Mouse (Mus musculus): ENCODE data around the gene Macrod2. TPM values are rescaled to one million over a fixed set of nuclear protein-coding genes. Genes with fewer than 3 reads are reported as not detected.

The Macrod2 gene
- polyA plus RNA-seq, 1 experiment from 2014 or later: 19.9 TPM

GRCm38 (mm10) chr2:142433126-142433525 is 2038.0 kb downstream of the Macrod2 start:
- Histone ChIP-seq H3K4me2 (no peak overlapping the region), H3K4me1 (replicated peaks; ENCODE audit: control insufficient read depth, insufficient read depth, low read length) (no peaks in the 10 kb centered on the region), H3K36me3 (ENCODE audit: control insufficient read depth, insufficient read depth, low read length) (no peaks in the 10 kb centered on the region), H3K27me3 (replicated peaks; ENCODE audit: control insufficient read depth, insufficient read depth, low read length) (no peaks in the 10 kb centered on the region), H3K9ac (ENCODE audit: low read depth, low read length) (no peak overlapping the region), H3K9me3 (ENCODE audit: control insufficient read depth, low read length) (no peaks in the 10 kb centered on the region), H3K27ac (ENCODE audit: low read depth, low read length) (no peak overlapping the region), H3K4me3 (ENCODE audit: low read depth, low read length) (no peak overlapping the region)
- DNase-seq (ENCODE audit: low spot score): no peak
- 83% methylated on average over 7 of the region's 7 CpGs for WGBS
- no peak for ATAC-seq (replicated peaks; ENCODE audit: low FRiP score)

- no peaks in the 10 kb centered on the region for H3K36me3 ChIP-seq (ENCODE audit: control insufficient read depth, insufficient read depth, low read length)
- ATAC-seq (replicated peaks; ENCODE audit: low FRiP score) (no peak), DNase-seq (ENCODE audit: low spot score) (no peak)
- no peak overlapping the region for H3K4me3 ChIP-seq (ENCODE audit: low read depth, low read length)
- no peaks in the 10 kb centered on the region for H3K27me3 ChIP-seq (replicated peaks; ENCODE audit: control insufficient read depth, insufficient read depth, low read length)
- H3K9me3 ChIP-seq (ENCODE audit: control insufficient read depth, low read length): no peaks in the 10 kb centered on the region
- no peak overlapping the region for H3K4me2 ChIP-seq
- 81% methylated on average over 4 of the region's 4 CpGs for WGBS
- H3K4me1 ChIP-seq (replicated peaks; ENCODE audit: control insufficient read depth, insufficient read depth, low read length): no peaks in the 10 kb centered on the region
- H3K27ac ChIP-seq (ENCODE audit: low read depth, low read length): no peak overlapping the region
- H3K9ac ChIP-seq (ENCODE audit: low read depth, low read length): no peak overlapping the region
Observed at GRCm38 (mm10) chr2:142434731-142435130, 2039.6 kb downstream of the Macrod2 start.

DNA sequence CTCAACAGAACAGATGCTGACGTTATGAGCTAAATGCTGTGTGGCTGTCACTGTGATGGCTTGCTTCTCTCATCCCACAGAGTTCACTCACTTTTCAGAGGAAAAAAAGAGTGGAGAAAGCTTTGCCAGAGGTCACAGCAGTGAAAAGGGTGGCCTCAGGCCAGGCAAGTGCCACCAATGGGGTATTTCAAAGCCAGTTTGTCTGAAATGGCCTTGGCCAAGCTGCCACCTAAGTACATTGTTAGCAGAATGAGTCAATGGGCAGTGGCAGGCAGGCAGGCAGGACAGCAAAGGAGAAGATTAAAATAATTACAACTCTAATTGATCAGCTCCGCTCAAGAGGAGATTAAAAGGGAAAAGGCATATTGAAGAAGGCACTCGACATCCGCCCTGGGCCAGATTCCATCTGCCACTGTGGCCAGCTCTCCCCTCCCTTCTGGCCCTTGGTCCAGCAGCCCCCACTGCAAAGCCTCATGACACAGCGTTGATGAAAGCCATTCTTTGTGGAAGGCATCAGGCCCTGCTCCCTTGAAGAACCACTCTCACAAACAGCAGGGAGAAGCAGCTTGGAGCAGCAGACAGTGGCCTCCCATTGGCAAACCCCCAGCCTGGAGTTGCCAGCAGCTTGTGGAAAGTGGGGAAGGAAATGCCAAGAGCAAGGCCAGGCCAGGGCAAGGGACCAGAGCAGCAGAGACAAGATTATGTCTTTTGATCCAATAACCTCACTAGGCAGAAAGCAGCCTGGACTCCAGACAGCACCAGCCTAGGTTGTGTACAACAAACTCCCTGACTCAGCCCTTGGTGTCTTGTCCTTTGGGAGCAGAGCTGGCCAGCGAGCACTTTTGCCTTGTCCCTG is 2042.7 kb downstream of the Macrod2 start:
- DNase-seq (ENCODE audit: low spot score): no peak
- 70% methylated on average over 6 of the region's 6 CpGs for WGBS
- Histone ChIP-seq H3K4me1 (replicated peaks; ENCODE audit: control insufficient read depth, insufficient read depth, low read length) (no peaks in the 10 kb centered on the region), H3K36me3 (ENCODE audit: control insufficient read depth, insufficient read depth, low read length) (no peaks in the 10 kb centered on the region), H3K4me3 (ENCODE audit: low read depth, low read length) (no peak overlapping the region), H3K27me3 (replicated peaks; ENCODE audit: control insufficient read depth, insufficient read depth, low read length) (no peaks in the 10 kb centered on the region), H3K4me2 (no peak overlapping the region), H3K9ac (ENCODE audit: low read depth, low read length) (no peak overlapping the region), H3K9me3 (ENCODE audit: control insufficient read depth, low read length) (no peaks in the 10 kb centered on the region), H3K27ac (ENCODE audit: low read depth, low read length) (no peak overlapping the region)
- no peak for ATAC-seq (replicated peaks; ENCODE audit: low FRiP score)

Other genes with a start within 250 kb of the Macrod2 start
- gene Gm17374, start 243.3 kb upstream of the Macrod2 start, polyA plus RNA-seq (2014; fragmentation: Nextera tagmentation; extraction: Ambion mirVana): not detected in 2 replicates
- gene Esf1, start 224.7 kb upstream of the Macrod2 start, polyA plus RNA-seq (2014; fragmentation: Nextera tagmentation; extraction: Ambion mirVana): 31.0 and 32.8 TPM in 2 replicates
- 18.7 and 19.4 TPM in 2 replicates for gene Ndufaf5, start 224.7 kb upstream of the Macrod2 start, polyA plus RNA-seq (2014; fragmentation: Nextera tagmentation; extraction: Ambion mirVana)
- gene Sel1l2, start 5.6 kb upstream of the Macrod2 start, polyA plus RNA-seq (2014; fragmentation: Nextera tagmentation; extraction: Ambion mirVana): not detected in 2 replicates